Mouse (Mus musculus) CH12.LX (cell line): ENCODE results near the gene Inpp5a.

Experiments used
- CHD1 ChIP-seq: IDR thresholded peaks from 2 replicates; pipeline ENCODE4 v1.6.1; 2012; ENCODE audit warnings: low read depth, low read length, improper control_type of control experiment, inconsistent platforms
- CHD2 ChIP-seq: IDR thresholded peaks from 2 replicates; pipeline ENCODE4 v1.6.1; 2011; ENCODE audit warnings: low read length, improper control_type of control experiment
- CTCF ChIP-seq, 2 experiments: IDR thresholded peaks in 1 of 2; conservative IDR thresholded peaks in 1 of 2; 2 replicates each; pipeline ENCODE4 v1.5.1; 2011 to 2012; ENCODE audit warnings: low read depth in 2 of 2, low read length in 2 of 2, improper control_type of control experiment in 1 of 2, inconsistent platforms in 1 of 2, mild to moderate bottlenecking in 1 of 2, moderate library complexity in 1 of 2
- EP300 ChIP-seq: IDR thresholded peaks from 2 replicates; pipeline ENCODE4 v1.6.1; 2011; ENCODE audit warnings: low read length, improper control_type of control experiment
- GABPA ChIP-seq: IDR thresholded peaks from 2 replicates; pipeline ENCODE4 v1.6.1; 2012; ENCODE audit warnings: low read depth, low read length, improper control_type of control experiment, inconsistent platforms; ENCODE audit not compliant: insufficient replicate concordance
- HCFC1 ChIP-seq: IDR thresholded peaks from 2 replicates; pipeline ENCODE4 v1.6.1; 2012; ENCODE audit warnings: low read depth, mild to moderate bottlenecking, inconsistent platforms, low read length, improper control_type of control experiment
- MAX ChIP-seq: IDR thresholded peaks from 2 replicates; pipeline ENCODE4 v1.6.1; 2011; ENCODE audit warnings: low read length, improper control_type of control experiment
- POLR2A ChIP-seq: IDR thresholded peaks from 2 replicates; pipeline ENCODE4 v1.6.1; 2011; ENCODE audit warnings: low read depth, mild to moderate bottlenecking, improper control_type of control experiment, low read length
- SIN3A ChIP-seq: IDR thresholded peaks from 2 replicates; pipeline ENCODE4 v1.6.1; 2012; ENCODE audit warnings: low read length, improper control_type of control experiment, inconsistent platforms
- USF1 ChIP-seq: IDR thresholded peaks from 2 replicates; pipeline ENCODE4 v1.6.1; 2014; ENCODE audit warnings: low read depth, mild to moderate bottlenecking, inconsistent platforms, low read length, improper control_type of control experiment
- ZKSCAN1 ChIP-seq: IDR thresholded peaks from 2 replicates; pipeline ENCODE4 v1.6.1; 2012; ENCODE audit warnings: low read depth, inconsistent platforms, low read length, improper control_type of control experiment, borderline replicate concordance

DNA sequence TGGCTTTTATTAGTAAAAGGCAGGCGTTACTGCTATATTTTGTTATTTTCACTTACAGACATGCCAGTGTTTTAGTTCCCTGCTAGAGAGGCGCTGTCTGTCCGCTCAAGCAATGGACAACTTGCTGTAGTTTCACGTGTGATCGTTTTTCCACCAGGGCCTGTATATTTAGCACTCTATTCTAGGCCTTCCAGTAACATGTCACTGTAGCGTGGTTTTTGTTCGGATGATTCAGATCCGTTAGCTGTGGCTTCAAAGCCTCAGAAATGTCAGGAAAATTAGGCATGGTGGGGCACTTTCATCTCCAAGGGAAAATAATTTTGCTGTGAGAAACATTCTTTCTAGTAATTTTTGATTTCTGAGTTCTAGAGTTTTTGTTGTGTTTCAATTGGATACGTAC lies 2.0 kb downstream of the Inpp5a start:
- no peak for TF ChIP-seq POLR2A
- TF ChIP-seq ZKSCAN1, result no peak
- no peak for TF ChIP-seq USF1
- no peak for TF ChIP-seq SIN3A
- no peak for TF ChIP-seq CHD2
- TF ChIP-seq CTCF (conservative IDR thresholded peaks at IDR 0.05 in 1 of 2, IDR thresholded peaks at IDR 0.05 in 1 of 2; ENCODE audit: low read depth in 2 of 2, low read length in 2 of 2), result no peak
- no peak for TF ChIP-seq MAX
- TF ChIP-seq HCFC1, result no peak
- no peak for TF ChIP-seq GABPA
- TF ChIP-seq CHD1, result no peak
- no peak for TF ChIP-seq EP300
